Mouse (Mus musculus) adrenal gland, postnatal 36 days (tissue): ENCODE data around the gene Gm9945. TPM values are rescaled to one million over a fixed set of nuclear protein-coding genes. Genes with fewer than 3 reads are reported as not detected.
A peak's percentile ranks its signal among the peaks of the same experiment; 100 is the strongest.

Experiments used
- DNase-seq, 2 experiments: peaks; one replicate each; pipeline ENCODE4 v3.0.0; 2021; ENCODE audit warnings: mixed read lengths in 1 of 2
- long read RNA-seq, 2 experiments: library from polyadenylated mRNA; stranded (forward); transcript quantifications; one replicate each; pipeline ENCODE4 v2.0.0; 2021; ENCODE audit warnings: borderline sequencing depth in 2 of 2
- total RNA-seq, 2 experiments: library from RNA; stranded (reverse); gene quantifications; 2 replicates each; pipeline ENCODE4 v1.2.3; 2021

Gm9945 gene
- total RNA-seq = not detected
- long read RNA-seq, experiment 1 = 0 reads
- long read RNA-seq, experiment 2 = 0 reads

DNA sequence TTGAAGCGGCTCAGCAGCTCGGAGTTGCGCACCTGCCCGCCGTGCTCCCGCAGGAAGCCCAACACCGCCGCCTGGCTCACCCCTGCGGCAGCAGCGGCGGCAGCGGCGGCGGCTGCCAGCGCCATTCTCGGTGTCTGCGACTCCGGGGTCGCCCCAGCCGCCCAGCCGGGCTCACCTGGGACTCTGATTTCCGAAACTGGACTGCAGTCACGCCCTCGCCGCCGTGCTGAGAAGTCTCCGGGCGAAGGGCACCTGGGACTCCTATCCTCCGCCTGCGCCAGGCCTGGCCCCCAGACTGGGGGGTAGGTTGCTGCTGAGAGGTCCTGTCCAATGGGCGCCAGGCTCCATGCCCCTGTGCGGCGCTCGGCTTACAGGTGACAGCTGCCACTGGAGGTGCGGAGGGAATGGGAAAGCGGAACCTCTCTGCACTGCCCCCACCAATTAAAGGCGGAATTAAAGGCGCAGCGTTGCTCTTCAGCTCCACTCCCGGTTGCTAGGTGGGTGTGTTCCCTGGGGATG is at the start of gene Gm9945, which contains the start of gene Sowaha:
Gm9945 (plus strand) TSS at position 384 of the 519 bp plus-strand sequence.
Sowaha (minus strand) TSS at position 492 of the 519 bp plus-strand sequence.
- DNase-seq = peak in 1 of 2 experiments; percentile 50

DNA sequence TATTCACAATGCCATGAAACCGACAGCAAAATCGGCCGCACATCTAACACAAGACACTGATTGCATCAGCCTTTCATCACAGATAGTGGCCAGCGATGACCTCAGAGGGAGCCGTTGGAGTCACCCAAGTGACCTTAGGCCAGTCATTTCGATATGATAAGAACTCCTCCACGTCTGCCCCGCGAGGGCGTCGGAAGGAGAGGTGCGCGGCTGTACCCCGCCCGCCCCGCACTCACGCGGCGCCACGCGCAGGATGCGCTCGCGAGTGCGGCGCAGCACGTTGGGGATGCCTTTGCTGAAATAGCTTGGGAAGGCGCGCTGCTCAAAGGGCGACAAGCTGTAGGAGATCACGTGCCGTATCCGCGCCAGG is 49.7 kb upstream of the Gm9945 start:
- DNase-seq = peak; percentile 56 to 78

DNA sequence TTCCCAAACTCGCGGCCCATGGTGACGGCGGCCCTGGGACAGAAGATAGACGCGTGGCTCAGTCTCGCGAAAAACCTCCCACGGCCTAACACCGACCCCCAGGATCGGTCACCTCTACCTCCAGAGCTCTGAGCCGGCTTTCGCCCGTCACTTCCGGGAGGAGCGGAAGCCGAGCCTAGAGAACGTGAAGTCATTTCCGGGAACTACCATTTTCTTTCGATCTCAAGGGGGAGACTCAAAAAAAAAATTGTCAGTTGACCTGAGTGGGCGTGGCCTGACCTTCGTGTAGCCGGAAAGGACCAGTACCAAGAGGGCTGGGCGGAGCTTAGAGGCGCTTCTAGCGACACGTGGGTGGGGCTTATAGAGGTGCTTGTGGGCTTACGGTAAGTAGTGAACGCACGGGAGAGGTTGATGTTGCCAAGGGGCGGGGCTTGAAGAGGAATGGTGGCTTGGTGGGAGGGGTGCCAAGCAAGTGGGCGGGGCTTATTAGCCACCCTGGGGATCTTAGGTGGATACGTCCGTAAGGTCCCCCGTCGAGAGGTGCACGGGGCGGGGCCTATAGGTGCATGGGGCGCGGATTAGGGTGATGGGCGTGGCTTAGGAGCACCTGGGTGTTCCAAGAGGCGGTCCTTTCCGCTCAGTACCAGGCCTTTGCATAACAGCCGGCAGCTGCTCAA is 49.2 kb upstream of the Gm9945 start, which contains the start of the genes Uqcrq and Gdf9:
Uqcrq (minus strand) TSS at position 162 of the 677 bp plus-strand sequence.
Gdf9 (plus strand) TSS at position 354 of the 677 bp plus-strand sequence.
- DNase-seq = peak; percentile 97 to 98

DNA sequence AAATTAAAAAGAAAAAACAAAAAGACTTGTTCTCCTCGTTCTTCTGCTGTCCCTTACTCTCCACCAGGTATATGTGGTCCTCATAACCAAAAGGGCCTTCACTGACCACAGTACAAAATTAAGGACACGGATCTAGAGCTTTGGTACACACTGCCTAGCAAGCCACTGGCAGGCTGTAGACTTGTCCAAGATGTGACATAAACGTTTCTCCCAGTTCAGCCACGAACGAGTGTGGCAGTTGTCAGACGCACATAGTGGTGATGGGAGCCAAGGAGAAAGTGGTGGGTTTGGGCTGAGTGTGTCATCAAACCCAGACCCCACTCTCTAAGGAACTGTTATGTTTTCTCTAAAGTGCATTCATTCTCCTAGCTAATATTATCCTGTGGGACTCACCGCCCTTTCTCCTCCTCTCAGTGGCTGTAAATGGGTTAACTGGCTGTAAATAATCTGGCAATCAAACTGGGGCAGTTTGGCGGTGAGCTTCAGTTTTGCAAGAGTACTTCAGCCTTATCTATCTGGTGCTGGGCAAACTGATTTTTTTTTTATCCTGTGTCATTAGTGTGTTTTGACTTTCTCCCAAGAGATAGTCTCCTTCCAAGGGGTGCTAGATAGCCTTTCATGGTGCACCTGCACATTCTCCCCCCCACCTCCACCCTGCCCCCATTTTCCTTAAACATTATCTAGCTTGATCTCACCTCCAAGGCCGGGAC is 48.5 kb upstream of the Gm9945 start:
- DNase-seq = peak in 1 of 2 experiments; percentile 36

DNA sequence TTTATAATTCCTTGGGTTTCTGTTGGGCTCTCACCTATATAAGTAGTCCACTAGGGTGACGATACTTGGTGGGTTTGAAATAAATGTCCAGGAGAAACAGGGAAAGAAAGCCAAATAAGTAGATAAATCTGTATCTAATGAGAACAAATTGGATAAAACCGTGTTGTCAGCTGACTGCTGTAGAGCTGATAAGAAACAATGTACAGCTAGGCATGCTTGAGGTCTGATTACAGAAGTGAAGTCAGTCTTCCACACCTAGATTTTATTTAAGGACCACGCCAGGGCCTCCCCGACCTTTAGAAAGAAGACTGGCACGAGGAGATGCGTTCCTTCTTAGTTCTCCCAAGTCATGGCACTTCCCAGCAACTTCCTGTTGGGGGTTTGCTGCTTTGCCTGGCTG is 46.9 kb upstream of the Gm9945 start:
- no peak for DNase-seq

DNA sequence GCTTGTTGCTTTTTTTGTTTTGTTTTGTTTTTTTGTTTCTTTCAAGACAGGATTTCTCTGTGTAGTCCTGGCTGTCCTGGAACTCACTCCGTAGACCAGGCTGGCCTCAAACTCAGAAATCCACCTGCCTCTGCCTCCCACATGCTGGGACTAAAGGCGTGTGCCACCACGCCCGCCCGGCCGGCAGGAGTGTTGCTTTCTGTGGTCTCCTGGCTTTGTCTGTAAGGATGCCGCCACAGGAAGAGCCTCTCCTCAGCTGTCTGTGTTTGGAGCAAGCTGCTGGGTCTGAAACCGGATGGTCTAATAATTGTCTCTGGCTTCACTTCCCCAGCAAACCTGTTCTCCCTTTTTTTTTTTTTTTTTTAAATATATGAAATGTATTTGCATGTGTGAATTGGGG is 44.5 kb upstream of the Gm9945 start:
- no peak for DNase-seq

DNA sequence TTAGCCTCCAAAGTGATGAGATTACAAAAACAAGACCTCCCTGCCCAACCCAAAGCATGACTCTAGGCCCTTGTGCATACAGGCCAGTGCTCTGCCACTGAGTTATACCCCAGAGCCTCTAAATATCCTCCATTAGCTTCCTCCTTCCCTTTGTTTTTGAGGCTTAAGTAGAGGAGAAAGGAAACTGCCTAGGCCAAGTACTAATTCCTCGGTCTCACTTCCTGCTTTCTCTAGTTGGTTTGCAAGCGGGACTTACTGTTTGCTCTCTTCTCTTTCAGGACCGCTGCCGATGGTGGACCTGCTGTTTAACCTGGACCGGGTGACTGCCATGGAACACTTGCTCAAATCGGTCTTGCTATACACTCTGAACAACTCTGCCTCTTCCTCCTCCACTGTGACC is 43.6 kb upstream of the Gm9945 start:
- DNase-seq = no peak

DNA sequence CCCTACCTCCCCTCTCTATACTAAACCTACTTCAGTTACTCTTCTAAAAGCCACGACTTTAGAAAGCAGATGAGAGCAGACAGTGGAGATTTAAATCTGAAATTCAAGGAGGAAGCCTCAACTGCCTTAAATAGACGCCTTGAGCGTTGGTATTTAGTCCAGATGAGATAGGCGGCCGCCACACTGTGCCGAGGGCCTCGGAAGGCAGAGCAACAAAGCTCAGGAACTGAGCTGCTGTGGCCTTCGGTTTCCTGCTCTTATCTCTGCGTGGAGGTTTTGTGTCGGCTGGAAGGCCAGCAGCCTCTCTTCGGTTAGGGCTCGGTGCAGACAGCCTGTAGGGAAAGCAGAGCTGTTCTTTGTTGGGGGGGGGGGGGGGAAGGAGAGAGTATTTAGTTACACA is 38.0 kb upstream of the Gm9945 start:
- DNase-seq = peak; percentile 62 to 65

DNA sequence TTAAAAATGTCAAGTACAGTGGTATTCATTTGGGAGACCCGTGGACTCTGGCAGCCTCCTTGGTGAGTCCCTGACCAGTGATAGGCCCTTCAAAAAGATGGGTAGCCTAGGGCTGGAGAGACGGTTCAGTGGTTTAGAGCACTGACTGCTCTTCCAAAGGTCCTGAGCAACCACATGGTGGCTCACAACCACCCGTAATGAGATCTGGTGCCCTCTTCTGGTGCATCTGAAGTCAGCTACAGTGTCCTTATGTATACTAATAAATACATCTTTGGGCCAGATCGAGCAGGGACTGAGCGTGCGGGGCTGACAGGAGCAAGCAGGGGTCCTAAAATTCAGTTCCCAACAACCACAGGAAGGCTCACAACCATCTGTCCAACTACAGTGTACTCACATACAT is 36.1 kb upstream of the Gm9945 start:
- DNase-seq = peak; percentile 64 to 67

DNA sequence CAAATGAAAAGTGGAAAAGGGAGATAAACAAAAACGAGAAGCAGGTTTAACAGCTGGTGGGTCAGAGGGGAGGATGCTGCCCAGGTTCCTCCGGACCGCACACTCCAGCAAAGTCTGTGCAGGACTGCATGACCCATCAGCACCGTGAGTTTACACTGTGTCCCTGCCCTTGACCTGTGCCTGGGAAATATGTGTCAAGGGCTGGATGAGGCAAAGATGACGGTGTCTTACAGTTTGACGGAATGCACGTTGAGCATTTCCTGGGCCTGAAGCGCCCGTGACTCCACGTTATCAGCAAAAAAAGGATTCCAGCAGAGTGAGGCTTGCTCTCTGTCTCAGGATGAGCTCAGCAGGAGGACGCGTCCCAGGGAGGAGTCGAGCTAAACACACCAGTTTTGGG is 34.4 kb upstream of the Gm9945 start:
- DNase-seq = peak; percentile 60 to 63

DNA sequence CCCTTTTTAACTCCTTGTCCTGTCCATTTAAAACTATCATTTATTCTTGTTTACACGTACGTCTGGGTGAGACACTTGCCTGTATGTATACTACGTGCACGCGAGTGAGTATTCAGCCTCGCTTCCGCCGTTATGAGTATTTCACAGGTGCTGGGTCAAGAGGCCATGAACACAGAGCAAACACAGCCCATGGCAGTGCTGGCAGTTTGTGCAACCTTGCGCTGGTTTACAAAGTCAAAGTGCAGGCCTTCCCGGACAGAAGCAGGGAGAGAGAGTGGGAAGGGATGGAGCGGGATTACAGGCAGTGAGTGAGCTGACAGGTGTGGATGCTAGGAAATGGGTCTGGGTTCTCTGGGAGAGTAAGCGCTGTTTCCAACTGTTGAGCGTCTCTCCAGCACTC is 33.8 kb upstream of the Gm9945 start:
- no peak for DNase-seq

DNA sequence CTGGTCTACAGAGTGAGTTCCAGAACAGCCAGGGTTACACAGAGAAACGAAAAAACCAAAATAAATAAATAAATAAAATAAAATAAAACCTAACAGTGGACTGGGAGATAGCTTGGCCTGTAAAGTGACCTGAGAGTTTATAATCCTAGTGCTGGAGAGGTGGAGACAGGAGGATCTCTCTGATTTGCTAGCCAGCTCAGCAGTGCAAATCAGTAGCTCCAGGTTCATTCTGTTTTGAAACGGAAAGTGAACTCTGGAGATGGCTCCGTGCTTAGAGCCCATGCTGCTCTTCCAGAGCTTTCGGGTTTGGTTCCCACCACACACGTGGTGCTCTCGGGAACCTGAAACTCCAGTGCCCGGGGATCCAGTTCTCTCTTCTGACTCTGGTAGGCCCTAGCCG is 32.0 kb upstream of the Gm9945 start:
- DNase-seq = no peak

DNA sequence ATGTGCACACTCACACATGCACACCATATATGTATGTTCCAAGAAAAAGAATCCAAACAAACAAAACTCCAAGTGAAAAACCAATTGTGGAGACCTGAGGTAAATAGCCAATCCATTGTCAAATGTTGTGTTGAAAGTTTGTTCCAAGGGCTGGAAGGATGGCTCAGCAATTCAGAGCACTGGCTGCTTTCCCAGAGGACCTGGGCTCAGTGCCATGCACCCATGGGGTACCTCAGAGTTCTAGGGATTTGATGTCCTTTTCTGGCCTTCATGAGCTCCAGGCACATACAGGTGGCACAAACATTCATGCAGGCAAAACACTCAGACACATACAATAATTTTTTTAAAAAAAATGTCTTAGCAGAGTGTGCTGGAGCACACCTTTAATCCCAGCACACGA is 31.4 kb upstream of the Gm9945 start:
- DNase-seq = peak; percentile 83 to 86

DNA sequence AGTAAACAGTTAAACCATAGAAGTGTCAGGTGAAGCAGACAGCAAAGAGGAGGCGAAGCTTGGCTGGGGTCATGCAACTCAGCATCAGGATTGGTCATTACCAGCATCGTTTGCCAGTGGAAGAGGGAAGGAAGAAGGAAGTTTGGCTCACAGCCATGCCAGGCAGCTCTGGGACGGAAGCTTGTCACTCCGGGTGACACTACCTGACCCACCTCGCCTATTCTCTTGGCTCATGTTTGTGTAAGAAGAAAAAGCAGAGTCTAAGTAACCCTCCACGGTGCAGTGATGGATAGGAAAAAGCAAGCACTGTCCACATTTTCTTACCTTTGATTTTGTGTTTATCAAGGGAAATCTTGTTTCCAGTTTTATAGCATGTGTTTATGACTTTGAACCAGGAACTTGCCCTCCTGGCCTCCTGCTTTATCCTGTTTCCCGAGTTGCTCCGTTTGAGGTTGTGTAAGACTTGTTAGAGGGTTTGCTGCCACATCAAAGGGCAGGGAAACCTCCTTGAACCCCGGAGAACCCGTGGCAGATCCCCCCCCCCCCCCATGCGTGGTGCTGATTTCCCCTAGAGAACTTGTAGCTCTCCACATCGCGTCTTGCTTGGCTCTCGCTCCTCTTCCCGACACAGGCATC is 29.8 kb upstream of the Gm9945 start:
- DNase-seq = no peak

DNA sequence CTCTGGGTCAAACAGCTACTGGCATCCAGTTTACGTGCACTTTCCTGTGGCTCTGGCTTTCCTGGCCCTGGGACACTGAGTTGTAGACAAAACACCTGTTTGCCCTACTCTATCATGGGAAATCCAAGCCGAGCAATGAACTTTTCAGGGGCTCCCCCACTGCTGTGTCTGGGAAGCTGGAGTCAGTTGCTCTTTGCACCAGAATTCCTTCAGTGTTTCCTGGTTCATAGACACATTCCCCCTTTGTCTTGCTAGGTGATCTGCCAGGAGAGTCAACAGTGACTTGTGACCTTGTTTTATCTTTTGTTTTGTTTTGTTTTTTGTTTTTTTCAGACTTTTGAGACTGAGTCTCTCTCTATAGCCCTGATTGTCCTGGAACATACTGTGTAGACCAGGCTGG is 28.6 kb upstream of the Gm9945 start:
- no peak for DNase-seq

DNA sequence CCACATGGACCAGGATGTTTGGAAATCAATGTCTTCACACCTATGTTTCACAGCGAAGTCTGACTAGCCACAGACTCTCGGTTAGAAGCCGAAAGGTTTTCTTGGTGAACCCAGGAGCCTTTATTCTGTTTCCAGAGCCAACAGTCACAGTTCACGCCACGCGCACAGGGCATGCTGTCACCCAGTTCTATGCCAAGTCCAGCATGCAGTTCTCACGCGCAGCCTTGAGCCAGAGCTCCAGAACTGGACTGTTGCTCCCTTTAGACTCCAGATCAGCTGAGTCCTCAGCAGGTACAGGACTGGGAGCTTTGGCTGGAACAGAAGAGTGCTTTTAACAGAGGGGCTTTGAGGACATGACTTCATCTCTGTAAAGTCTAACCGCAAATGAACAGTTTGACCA is 27.6 kb upstream of the Gm9945 start:
- peak; percentile 53 to 59 for DNase-seq

DNA sequence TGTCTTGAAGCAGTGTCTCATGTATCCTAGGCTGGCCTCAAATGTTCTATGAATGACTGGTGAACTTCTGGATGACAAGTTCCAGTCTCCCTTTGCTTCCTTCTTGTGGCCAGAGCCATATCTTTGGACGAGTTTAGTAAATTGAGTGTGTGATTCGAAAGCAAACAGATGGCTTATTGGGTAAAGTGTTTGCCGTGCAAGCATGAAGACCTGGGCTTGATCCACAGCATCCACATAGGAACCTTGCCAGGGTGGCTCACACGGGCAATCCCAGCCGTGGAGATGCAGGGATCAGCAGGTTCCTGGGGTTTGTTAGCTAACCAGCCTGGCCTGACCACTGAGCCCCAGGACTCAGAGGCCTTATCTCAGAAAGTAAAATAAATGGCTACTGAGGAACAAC is 26.9 kb upstream of the Gm9945 start:
- DNase-seq = no peak

DNA sequence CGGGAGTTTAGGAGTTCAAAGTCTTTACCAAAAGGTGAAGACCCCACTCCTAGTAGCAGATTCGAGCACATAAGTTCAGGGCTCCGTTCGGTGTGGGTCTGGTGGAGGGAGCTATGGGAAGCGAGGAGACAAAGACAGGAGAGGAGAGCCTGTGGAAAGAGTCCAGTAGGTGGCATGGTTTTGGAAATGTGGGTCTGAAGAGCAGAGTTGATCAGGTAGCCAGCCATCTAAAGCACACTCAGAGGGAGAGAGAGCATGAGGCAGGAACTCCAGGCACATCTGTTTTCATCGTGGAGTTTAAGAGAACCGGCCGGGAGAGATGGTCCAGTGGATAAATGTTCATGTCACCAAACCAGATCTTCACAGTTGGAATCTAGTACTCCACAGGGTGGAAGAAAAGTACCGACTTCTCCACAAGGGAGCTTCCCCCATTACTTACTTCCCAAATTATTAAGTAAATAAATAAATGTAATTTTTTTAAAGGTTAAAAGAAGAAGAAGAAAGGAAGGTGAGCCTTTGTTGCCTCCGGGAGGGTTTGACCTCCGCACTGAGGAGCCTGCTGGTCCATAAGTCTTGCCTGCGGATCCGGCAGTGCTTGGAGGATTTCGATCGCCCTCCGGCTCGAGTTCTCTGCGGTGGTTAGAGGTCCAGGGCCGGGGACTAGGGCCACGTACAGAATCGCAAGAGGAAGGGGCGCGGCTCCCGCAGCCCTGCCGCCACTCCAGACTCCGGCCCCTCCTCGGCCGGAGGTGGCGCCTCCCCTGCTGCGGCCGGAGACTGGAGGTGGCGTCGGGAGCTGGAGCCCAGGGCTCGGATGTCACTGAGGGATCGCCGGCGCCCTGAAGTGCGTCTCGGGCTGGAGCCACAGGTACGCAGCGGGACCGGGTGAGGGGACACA is 23.2 kb upstream of the Gm9945 start, which contains the start of the genes Gm10447 and Shroom1:
Gm10447 (minus strand) TSS at position 637 of the 898 bp plus-strand sequence.
Shroom1 (plus strand) TSS at position 732 of the 898 bp plus-strand sequence.
- peak; percentile 70 to 81 for DNase-seq

DNA sequence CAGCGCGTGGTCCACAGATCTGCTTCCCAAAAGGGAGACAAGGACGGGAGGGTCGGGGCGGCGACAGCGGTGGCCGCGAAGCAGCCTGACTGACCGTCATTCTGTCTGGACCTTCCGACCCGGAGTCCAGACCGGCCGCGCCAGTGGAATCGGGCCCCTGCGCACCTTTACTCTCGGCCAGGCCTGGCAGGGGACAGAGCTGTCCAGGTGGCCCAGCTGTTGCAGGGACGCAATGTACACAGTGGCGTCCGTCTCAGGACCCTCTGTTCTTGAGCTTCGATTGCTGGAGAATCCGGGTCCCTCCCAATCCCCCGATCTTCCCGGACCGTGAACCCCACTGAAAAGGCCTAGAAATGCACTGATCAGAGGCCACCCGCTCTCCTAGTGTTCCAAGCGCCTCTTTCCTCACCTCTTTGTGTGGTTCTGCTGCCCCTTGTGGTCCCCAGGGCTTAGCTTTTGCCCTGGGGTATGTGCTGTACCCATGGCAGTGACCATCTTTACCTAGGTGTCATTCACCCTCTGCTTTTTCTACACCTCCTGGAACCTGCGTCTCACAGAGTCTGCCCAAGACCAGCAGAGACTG is 22.5 kb upstream of the Gm9945 start:
- peak in 1 of 2 experiments; percentile 25 for DNase-seq

DNA sequence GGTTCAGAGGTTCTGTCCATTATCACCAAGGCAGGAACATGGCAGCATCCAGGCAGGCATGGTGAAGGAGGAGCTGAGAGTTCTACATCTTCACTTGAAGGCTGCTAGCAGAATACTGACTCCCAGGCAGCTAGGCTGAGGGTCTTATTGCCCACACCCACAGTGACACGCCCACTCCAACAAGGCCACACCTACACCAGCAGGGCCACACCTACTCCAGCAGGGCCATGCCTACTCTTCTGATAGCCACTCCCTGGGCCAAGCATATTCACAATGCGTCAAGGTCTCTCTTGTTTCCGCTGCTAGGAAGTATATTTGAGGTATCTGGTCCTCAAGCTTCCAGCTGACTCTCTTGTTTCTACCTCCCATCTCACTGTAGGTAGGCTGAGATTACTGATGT is 21.0 kb upstream of the Gm9945 start:
- DNase-seq = no peak

DNA sequence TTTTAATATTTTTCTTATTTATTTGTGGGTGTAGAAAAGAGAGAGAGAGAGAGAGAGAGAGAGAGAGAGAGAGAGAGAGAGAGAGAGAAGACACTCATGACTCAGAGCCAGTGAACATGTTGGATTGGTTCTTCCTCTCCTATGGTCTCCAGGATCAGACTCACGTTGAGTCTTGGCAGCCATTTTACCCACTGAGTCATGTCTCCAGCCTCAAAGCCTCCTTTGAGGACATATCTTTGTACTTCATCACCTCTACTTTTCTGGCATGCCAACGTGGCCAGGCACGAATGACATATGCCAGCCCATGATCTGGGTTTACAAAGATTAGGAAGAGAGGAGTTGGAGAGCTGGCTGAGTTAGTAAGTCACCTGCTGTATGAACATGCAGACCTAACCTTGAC is 19.8 kb upstream of the Gm9945 start:
- DNase-seq = no peak
